Mouse (Mus musculus) granulocyte monocyte progenitor cell, adult 5-6 weeks (primary cell): ENCODE data around the gene Gabra1. TPM values are rescaled to one million over a fixed set of nuclear protein-coding genes. Genes with fewer than 3 reads are reported as not detected.

Source experiments
- ATAC-seq: replicated peaks from 2 replicates; pipeline ENCODE4 v1.8.0; 2016; ENCODE audit warnings: mild to moderate bottlenecking, moderate TSS enrichment, inconsistent platforms; ENCODE audit not compliant: poor library complexity, severe bottlenecking
- total RNA-seq, 2 experiments: library from RNA; stranded (forward) in 1 of 2; stranded (reverse) in 1 of 2; fragments of 200-712, 200-1000 nt in 1 of 2; fragments of >200 nt in 1 of 2; fragmentation: Nextera tagmentation in 1 of 2; gene quantifications; 2 replicates each; pipeline ENCODE4 v1.2.3; 2014 to 2017

Gene Gabra1
- total RNA-seq (2014; fragmentation: Nextera tagmentation) (0.30 TPM in 1 of 2 replicates, not detected in the other), total RNA-seq (2017) (not detected in 2 replicates)

GRCm38 (mm10) chr11:42182825-42183152 is at the start of gene Gabra1:
Gene Gabra1, minus strand, starts transcription at chr11:42182930.
- ATAC-seq, result no peak

DNA sequence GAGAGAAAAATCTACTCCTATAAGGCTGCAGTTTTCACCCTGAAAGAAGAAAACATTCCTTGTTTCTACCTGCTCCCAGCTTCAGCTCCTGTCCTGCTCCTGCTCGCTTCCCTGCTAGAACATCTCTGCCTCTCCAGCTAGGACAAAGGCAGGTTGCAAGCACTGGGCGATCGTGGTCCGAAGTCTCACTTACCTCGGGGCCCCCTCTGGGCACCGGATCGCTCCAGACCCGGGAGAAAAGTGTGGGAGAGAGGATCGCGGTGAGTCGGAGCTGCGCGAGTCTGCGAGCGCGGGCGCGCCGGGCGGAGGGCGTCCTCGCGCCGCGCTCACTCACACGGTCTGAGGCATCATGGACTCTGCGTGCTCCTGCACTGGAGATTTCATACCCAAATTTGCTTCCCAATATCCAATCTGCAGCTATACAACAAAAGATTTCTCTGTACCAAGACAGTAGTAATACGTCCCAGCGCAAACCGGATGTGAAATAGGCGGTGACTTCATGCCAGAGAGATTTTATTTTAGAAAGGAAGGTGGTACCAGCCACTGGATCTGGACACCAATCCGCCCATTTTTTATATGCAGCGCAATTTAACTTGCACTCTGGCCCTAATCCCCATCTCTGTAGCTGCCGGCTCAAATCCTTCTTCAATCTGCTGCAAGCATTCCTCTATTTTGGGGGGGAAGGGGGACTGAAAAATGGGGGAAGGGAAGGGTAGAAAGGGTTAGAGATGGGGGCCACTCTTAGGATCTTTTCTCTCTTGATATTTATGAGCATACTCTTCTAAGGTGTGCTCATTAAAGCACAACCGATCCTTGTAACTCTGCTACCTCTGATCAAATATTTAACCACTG is 531 bp downstream of the Gabra1 start:
- no peak; the same call in 1 of the 2 replicates for ATAC-seq

DNA sequence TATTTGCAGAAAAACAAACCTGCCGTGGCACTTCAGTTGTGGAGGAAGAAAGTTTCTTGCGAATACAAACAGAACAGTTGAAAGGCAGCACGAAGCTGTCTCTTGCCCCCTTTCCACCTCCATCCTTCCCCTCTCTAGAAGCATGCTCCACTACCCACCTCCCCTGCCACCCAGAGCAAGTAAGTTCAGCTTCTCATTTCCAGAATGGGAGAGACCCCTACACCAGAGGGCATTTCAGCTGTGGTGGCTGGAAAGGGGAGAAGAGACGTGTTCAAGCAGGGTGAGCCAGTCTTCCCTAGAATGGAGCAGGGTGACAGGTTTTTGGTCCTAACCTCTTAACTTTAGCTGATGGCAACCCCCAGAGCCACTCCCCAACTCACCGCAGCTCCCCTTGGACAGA is 1.3 kb downstream of the Gabra1 start:
- ATAC-seq, result no peak

- ATAC-seq, result no peak
Measured at GRCm38 (mm10) chr11:42179535-42179934, 3.2 kb downstream of the Gabra1 start.

DNA sequence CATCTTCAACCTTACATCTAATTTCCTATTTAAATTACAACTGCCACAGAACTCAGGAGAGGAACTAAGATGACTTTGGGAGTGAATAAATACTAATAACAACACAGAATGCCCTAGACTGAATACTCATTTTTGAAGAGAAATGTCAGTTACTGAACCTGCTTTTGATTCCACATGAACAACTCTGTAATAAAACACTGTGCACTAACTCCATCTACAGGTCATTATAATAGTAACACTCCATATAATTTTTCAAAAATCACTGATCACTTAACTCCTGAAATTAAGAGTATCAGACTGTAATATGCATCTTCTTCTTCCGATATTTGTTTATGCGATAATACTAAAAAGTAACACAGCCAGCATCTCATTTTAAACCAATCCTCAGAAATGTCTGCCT is 4.4 kb downstream of the Gabra1 start:
- ATAC-seq, result no peak

GRCm38 (mm10) chr11:42151396-42151795 is 31.3 kb downstream of the Gabra1 start:
- no peak for ATAC-seq

DNA sequence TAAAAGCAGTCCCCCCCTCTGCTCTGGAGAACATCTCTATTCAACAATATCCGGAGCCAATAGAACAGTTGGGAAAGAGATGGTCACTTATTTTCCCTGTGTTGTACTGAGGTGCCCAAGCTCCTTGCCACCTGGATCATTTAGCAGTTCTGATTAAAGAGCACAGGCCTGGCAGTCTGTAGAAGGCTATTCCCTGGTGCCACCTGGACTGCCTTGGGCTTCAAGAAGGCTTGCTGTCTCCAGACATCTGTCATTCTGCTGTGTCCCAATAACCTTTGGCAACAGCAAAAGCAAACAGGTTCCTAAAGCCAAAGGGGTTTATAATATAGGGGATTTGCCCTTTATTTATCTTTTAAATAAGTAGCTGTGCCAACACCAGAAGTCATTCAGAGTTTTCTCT is 65.8 kb downstream of the Gabra1 start:
- ATAC-seq, result no peak

GRCm38 (mm10) chr11:42110051-42110450 is 72.7 kb downstream of the Gabra1 start:
- no peak for ATAC-seq

- no peak for ATAC-seq
Measured at GRCm38 (mm10) chr11:42109627-42110026, 73.1 kb downstream of the Gabra1 start.

DNA sequence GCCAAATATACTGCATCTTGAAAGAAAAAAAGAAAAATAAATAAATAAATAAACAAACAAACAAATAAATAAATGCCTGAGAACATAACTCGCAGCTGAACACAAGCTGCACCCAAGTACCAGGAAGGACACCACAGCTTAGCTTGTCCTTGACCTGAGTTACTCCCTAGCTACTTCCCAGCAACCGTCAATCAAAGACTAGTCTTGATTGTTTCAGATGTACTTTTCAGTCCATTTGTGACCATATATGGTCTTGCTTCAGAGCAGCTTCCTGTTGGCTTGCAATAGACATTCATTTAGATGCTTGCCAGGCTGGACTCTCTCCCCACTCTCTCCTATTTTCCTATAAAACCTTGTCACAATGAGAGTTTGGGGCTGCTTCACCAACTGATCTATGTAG is 87.2 kb downstream of the Gabra1 start:
- ATAC-seq, result no peak

Other genes starting within 250 kb of the Gabra1 start
- not detected in 2 replicates for gene Gabrg2, start 182.1 kb downstream of the Gabra1 start, total RNA-seq (2014; fragmentation: Nextera tagmentation)
- not detected in 2 replicates for gene Gabrg2, start 182.1 kb downstream of the Gabra1 start, total RNA-seq (2017)
- gene Gabra6, start 138.1 kb upstream of the Gabra1 start, total RNA-seq (2014; fragmentation: Nextera tagmentation), result not detected in 2 replicates
- not detected in 2 replicates for gene Gabra6, start 138.1 kb upstream of the Gabra1 start, total RNA-seq (2017)
- gene Gabrb2, start 236.8 kb upstream of the Gabra1 start, total RNA-seq (2014; fragmentation: Nextera tagmentation), result not detected in 2 replicates
- not detected in 2 replicates for gene Gabrb2, start 236.8 kb upstream of the Gabra1 start, total RNA-seq (2017)